Mouse (Mus musculus): Measurements from ENCODE around the gene Catsper2. TPM values are rescaled to one million over a fixed set of nuclear protein-coding genes. Genes with fewer than 3 reads are reported as not detected.

Catsper2 gene
- 1.3 and 1.4 TPM in 2 replicates for polyA plus RNA-seq (2021; fragmentation: Nextera tagmentation)
- long read RNA-seq, experiment 1, partial matches to known transcripts, result 0 of 1 reads
- long read RNA-seq, experiment 1, other reads (novel, unspliced or antisense), result 1 of 1 reads
- long read RNA-seq, experiment 2, partial matches to known transcripts, result 1 of 7 reads
- long read RNA-seq, experiment 2, other reads (novel, unspliced or antisense), result 6 of 7 reads

DNA sequence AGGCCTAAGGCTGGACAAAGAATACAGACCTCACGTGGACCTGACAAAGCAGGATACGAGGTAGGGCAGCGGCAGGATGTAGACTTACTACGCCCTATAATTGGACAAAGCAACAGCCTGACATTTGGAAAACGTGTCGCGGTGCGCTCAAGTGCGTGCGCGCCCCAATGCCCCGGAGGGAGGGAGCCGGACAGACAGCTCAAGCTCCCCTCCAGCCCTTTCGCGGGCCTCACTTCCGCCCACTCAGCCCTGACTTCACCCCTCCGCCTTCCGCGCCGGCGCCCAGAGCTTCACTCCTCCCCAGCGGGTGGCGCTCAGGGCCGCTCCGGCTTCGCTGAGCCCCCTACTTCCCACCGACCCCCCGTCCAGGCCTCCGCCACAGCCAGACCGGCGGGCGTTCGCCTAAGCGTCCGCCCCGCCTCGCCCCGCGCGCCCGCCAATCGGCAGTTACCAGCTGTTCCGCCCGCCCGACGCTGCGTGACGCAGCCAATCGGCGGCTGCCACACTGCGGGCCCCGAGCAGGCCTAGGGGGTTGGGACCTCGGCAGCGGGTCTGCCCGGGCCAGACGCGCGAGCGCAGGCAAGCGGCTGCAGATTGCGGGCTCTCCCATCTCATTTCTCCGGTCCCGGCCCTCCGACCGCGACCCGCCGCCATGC, at the start of gene Catsper2, which contains the start of gene Pdia3:
TSS of gene Catsper2 (minus strand) at position 406 of the 656 bp plus-strand sequence.
TSS of gene Pdia3 (plus strand) at position 389 of the 656 bp plus-strand sequence.

GRCm38 (mm10) chr2:121456692-121457642, 43.4 kb upstream of the Catsper2 start, which contains the start of gene Serinc4:
Gene Serinc4, minus strand, starts transcription at chr2:121456781.

GRCm38 (mm10) chr2:121452990-121453389, 39.4 kb upstream of the Catsper2 start, which contains the start of gene Hypk:
Gene Hypk, plus strand, starts transcription at chr2:121453290.

DNA sequence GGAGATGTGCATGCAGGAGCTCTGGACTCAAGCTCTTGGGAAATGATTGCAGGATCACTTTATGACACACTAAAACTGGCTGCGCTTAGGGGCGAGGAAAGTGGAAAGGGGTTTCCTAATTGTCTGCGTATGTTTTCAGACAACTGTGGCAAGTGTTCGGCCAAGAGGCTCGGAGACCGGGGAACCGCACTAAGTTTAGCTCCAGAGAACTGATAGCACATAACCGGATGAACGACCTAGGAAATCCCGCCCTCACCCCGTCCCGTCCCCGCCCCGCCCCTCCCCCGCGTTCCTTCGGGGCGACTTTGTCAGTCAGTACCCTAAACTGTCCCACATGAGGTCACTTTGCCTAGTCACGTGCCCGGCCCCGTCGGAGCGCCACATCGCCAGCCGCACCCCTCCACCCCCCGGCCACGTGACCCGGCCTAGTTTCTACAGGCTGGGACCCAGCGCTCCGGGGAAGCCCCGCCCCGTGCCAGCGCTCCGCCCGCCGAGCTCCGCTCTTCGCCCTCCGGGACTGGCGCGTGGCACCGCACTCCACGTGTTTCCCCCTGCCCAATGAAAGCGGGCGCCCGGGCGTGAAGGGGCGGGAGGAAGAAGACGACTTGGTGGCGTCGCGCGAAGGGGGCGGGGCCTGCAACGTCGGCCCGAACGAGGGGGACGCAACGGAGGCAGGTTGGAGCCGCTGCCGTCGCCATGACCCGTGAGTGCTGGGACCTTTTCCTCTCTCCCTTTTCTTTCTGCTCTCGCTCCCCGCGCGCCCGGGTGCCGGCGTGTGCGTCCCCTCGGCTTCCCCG, 35.3 kb upstream of the Catsper2 start, which contains the start of gene Serf2:
TSS of gene Serf2 (plus strand) at position 457 of the 797 bp plus-strand sequence.

DNA sequence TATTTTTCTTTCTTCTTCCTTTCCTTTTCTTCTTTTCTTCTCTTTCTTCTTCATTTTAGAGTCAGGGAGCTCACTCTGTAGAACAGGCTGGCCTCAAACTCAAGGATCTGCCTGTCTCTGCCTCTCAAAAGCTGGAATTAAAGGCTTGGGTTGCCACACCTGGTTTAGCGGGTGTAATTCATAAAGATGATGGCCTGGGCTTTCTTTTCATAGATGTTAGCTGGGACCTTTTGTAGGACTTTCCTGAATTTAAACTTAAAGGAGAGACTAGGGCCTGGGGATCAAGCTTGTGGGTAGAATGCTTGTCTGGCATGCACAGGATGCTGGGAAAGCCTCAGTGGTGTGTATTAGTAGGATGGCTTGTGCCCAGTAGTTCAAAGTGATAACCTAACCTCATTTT, 30.6 kb upstream of the Catsper2 start, which contains the start of gene Ell3:
TSS of gene Ell3 (minus strand) at position 101 of the 400 bp plus-strand sequence.

GRCm38 (mm10) chr2:121386961-121387575, 26.5 kb downstream of the Catsper2 start, which contains the start of gene Strc:
Gene Strc, minus strand, starts transcription at chr2:121387168.

GRCm38 (mm10) chr2:121357494-121357893, 56.1 kb downstream of the Catsper2 start, which contains the start of gene Ckmt1:
Gene Ckmt1, plus strand, starts transcription at chr2:121357714.

GRCm38 (mm10) chr2:121354820-121355592, 58.6 kb downstream of the Catsper2 start, which contains the start of gene Ppip5k1:
Gene Ppip5k1, minus strand, starts transcription at chr2:121355396.

Small RNA genes lying within 50 kb of the gene (microRNA-seq; reads per million reads assigned to microRNA genes)
- not detected for gene Gm22953

Other genes with a start within 250 kb of the Catsper2 start
- gene Tubgcp4, start 243.1 kb downstream of the Catsper2 start, polyA plus RNA-seq (2021; fragmentation: Nextera tagmentation), result 9.9 and 10.8 TPM in 2 replicates
- gene Zscan29, start 242.7 kb downstream of the Catsper2 start, polyA plus RNA-seq (2021; fragmentation: Nextera tagmentation), result 1.6 and 2.0 TPM in 2 replicates
- gene Trp53bp1, start 142.4 kb downstream of the Catsper2 start, polyA plus RNA-seq (2021; fragmentation: Nextera tagmentation), result 20.1 and 21.6 TPM in 2 replicates
- 122 and 145 TPM in 2 replicates for gene Map1a, start 124.2 kb downstream of the Catsper2 start, polyA plus RNA-seq (2021; fragmentation: Nextera tagmentation)
- gene Ppip5k1, start 58.4 kb downstream of the Catsper2 start, polyA plus RNA-seq (2021; fragmentation: Nextera tagmentation), result 20.9 and 23.7 TPM in 2 replicates
- 323 and 342 TPM in 2 replicates for gene Ckmt1, start 56.1 kb downstream of the Catsper2 start, polyA plus RNA-seq (2021; fragmentation: Nextera tagmentation)
- gene Strc, start 26.6 kb downstream of the Catsper2 start, polyA plus RNA-seq (2021; fragmentation: Nextera tagmentation), result 0.06 and 0.10 TPM in 2 replicates
- gene Pdia3, start within 50 bp of the Catsper2 start, polyA plus RNA-seq (2021; fragmentation: Nextera tagmentation), result 70.8 and 80.6 TPM in 2 replicates
- gene Ell3, start 30.5 kb upstream of the Catsper2 start, polyA plus RNA-seq (2021; fragmentation: Nextera tagmentation), result 1.0 and 1.1 TPM in 2 replicates
- gene Serf2, start 35.4 kb upstream of the Catsper2 start, polyA plus RNA-seq (2021; fragmentation: Nextera tagmentation), result 653 and 686 TPM in 2 replicates
- 127 and 137 TPM in 2 replicates for gene Hypk, start 39.5 kb upstream of the Catsper2 start, polyA plus RNA-seq (2021; fragmentation: Nextera tagmentation)
- 0.11 and 0.25 TPM in 2 replicates for gene Serinc4, start 43.0 kb upstream of the Catsper2 start, polyA plus RNA-seq (2021; fragmentation: Nextera tagmentation)
- 47.6 and 50.2 TPM in 2 replicates for gene Mfap1b, start 60.3 kb upstream of the Catsper2 start, polyA plus RNA-seq (2021; fragmentation: Nextera tagmentation)
- 11.9 and 14.6 TPM in 2 replicates for gene Mfap1a, start 92.9 kb upstream of the Catsper2 start, polyA plus RNA-seq (2021; fragmentation: Nextera tagmentation)
- 1.0 and 1.1 TPM in 2 replicates for gene Wdr76, start 92.9 kb upstream of the Catsper2 start, polyA plus RNA-seq (2021; fragmentation: Nextera tagmentation)

All from layer of hippocampus, adult 6 months (tissue).